ENCODE assay signal across 8 mouse cellular contexts in genomic region chr13:39823346-39823954, GRCm38 (mm10).
DNase-seq lines count a peak whose midpoint lies in the region; ATAC-seq and TF ChIP-seq lines count a peak whose summit lies in the region.

No protein-coding gene starts in this region.

- H3K27me3 ChIP-seq in heart, embryonic 16.5 days (ENCODE audit: control insufficient read depth, insufficient read depth, low read length) = no peaks in the 10 kb centered on the region
- H3K27me3 ChIP-seq in embryonic facial prominence, embryonic 10.5 days (replicated peaks; ENCODE audit: low read depth, poor library complexity, severe bottlenecking) = peaks cover 34% of the 10 kb centered on the region
- H3K27me3 ChIP-seq in intestine, postnatal 0 days (replicated peaks; ENCODE audit: control insufficient read depth, insufficient read depth, low read length) = no peaks in the 10 kb centered on the region

- no peaks in the 10 kb centered on the region for H3K36me3 ChIP-seq in heart, embryonic 16.5 days (ENCODE audit: control insufficient read depth, insufficient read depth)
- H3K36me3 ChIP-seq in embryonic facial prominence, embryonic 10.5 days (replicated peaks) = no peaks in the 10 kb centered on the region
- H3K36me3 ChIP-seq in intestine, postnatal 0 days (ENCODE audit: control insufficient read depth, insufficient read depth) = no peaks in the 10 kb centered on the region

- peak; percentile 73 for ATAC-seq in heart, embryonic 16.5 days (replicated peaks; ENCODE audit: extremely low read depth, insufficient read depth, low FRiP score)
- ATAC-seq in intestine, postnatal 0 days = no peak
- no peak for ATAC-seq in megakaryocyte, adult 5-6 weeks (ENCODE audit: poor library complexity, severe bottlenecking)
- no peak for ATAC-seq in activated CD4-positive, CD25-positive, alpha-beta regulatory T cell, adult 4 months

- intact Hi-C loops in gastrocnemius, postnatal 14 days (cut with DNase I; ENCODE audit: low total_unique reads) = no loop called here

- H3K4me3 ChIP-seq in heart, embryonic 16.5 days (ENCODE audit: low read length) = peak overlapping the region; percentile 51
- peak overlapping the region; percentile 52 for H3K4me3 ChIP-seq in embryonic facial prominence, embryonic 10.5 days
- no peak overlapping the region for H3K4me3 ChIP-seq in intestine, postnatal 0 days (ENCODE audit: low read depth, low read length)

- DNase-seq in heart, adult 18-20 months = no peak
- peak; percentile 19 for DNase-seq in ZHBTc4 (ENCODE audit: low read depth, low spot score)
- no peak for DNase-seq in embryonic facial prominence, embryonic 10.5 days (ENCODE audit: low spot score)
- DNase-seq in gastrocnemius, postnatal 14 days = no peak

- H3K9ac ChIP-seq in heart, embryonic 16.5 days (ENCODE audit: low read length) = peak overlapping the region; percentile 52; the same call in 1 of the 2 replicates
- H3K9ac ChIP-seq in intestine, postnatal 0 days (ENCODE audit: low read depth, low read length) = no peak overlapping the region

- peak overlapping the region; percentile 87 for H3K4me2 ChIP-seq in heart, embryonic 16.5 days (ENCODE audit: low read depth, low read length)
- H3K4me2 ChIP-seq in intestine, postnatal 0 days (replicated peaks; ENCODE audit: low read depth) = peak overlapping the region; percentile 54; the same call in 1 of the 2 replicates

- H3K27ac ChIP-seq in heart, embryonic 16.5 days (ENCODE audit: low read length) = no peak overlapping the region; the same call in 1 of the 2 replicates
- no peak overlapping the region for H3K27ac ChIP-seq in embryonic facial prominence, embryonic 10.5 days (replicated peaks)
- no peak overlapping the region for H3K27ac ChIP-seq in intestine, postnatal 0 days (ENCODE audit: low read depth, low read length)

- WGBS in heart, embryonic 16.5 days = 10% methylated on average over 15 of the region's 15 CpGs
- 21% methylated on average over 15 of the region's 15 CpGs for WGBS in embryonic facial prominence, embryonic 10.5 days
- 16% methylated on average over 15 of the region's 15 CpGs for WGBS in intestine, postnatal 0 days

- H3K4me1 ChIP-seq in heart, embryonic 16.5 days (ENCODE audit: control insufficient read depth, insufficient read depth, low read length) = peaks cover 19% of the 10 kb centered on the region
- H3K4me1 ChIP-seq in embryonic facial prominence, embryonic 10.5 days = peaks cover 13% of the 10 kb centered on the region
- no peaks in the 10 kb centered on the region for H3K4me1 ChIP-seq in intestine, postnatal 0 days (replicated peaks; ENCODE audit: control insufficient read depth, insufficient read depth, low read length)

- no peak for TF ChIP-seq CTCF in intestine, postnatal 0 days (IDR thresholded peaks at IDR 0.05; ENCODE audit: low read depth)

- no peaks in the 10 kb centered on the region for H3K9me3 ChIP-seq in heart, embryonic 16.5 days (replicated peaks; ENCODE audit: control insufficient read depth, low read length)
- no peaks in the 10 kb centered on the region for H3K9me3 ChIP-seq in embryonic facial prominence, embryonic 10.5 days
- H3K9me3 ChIP-seq in intestine, postnatal 0 days (ENCODE audit: control insufficient read depth) = no peaks in the 10 kb centered on the region
